Mouse (Mus musculus): ENCODE measurements around the gene Aar2. TPM values are rescaled to one million over a fixed set of nuclear protein-coding genes. Genes with fewer than 3 reads are reported as not detected.

Gene Aar2
- polyA plus RNA-seq, 1 experiment, result 16.4 TPM

DNA sequence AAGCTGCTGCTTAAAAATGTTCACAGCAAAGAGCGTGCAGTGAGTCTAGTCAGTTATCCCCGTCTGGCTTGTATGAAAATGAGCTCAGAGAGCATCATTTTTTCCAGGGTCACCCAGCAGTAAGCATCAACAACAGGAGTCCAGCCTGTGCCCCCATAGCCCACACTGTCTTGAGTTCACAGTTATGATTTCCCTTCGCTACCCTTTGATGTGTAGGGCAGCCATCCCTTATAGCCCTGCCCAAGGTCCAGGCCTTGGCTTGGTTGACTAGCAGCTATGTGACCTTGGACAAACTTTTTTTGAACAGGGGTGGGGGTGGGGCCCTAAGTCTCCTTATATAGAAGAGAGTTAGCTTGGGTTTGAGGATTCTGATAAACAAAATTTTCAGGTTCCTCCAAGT is 21.9 kb downstream of the Aar2 start:
- TF ChIP-seq POLR2A (IDR thresholded peaks at IDR 0.05; ENCODE audit: insufficient read depth, low read length), result no peak
- no peak for TF ChIP-seq CTCF (IDR thresholded peaks at IDR 0.05; ENCODE audit: low read depth, low read length)
- no peak for TF ChIP-seq EP300 (IDR thresholded peaks at IDR 0.05; ENCODE audit: insufficient read depth, low read depth, low read length)
- H3K27ac ChIP-seq (ENCODE audit: insufficient read depth, low read length), result no peak overlapping the region
- H3K9me3 ChIP-seq (replicated peaks; ENCODE audit: control insufficient read depth, insufficient read depth, low read length, poor library complexity, severe bottlenecking), result no peaks in the 10 kb centered on the region
- H3K4me3 ChIP-seq (ENCODE audit: low read depth, low read length), result no peak overlapping the region
- H3K9ac ChIP-seq (ENCODE audit: low read depth, poor library complexity, severe bottlenecking), result no peak overlapping the region
- no peaks in the 10 kb centered on the region for H3K4me1 ChIP-seq (ENCODE audit: control insufficient read depth, insufficient read depth, low read length)
- peaks cover 18% of the 10 kb centered on the region for H3K36me3 ChIP-seq (ENCODE audit: control insufficient read depth, insufficient read depth, low read length, poor library complexity, severe bottlenecking)
- H3K27me3 ChIP-seq (ENCODE audit: control insufficient read depth, insufficient read depth, low read length, poor library complexity, severe bottlenecking), result no peaks in the 10 kb centered on the region

GRCm38 (mm10) chr2:156571521-156571920 is 24.1 kb downstream of the Aar2 start:
- H3K27ac ChIP-seq (ENCODE audit: insufficient read depth, low read length), result no peak overlapping the region
- no peak for TF ChIP-seq CTCF (IDR thresholded peaks at IDR 0.05; ENCODE audit: low read depth, low read length)
- no peak for TF ChIP-seq POLR2A (IDR thresholded peaks at IDR 0.05; ENCODE audit: insufficient read depth, low read length)
- no peak for TF ChIP-seq EP300 (IDR thresholded peaks at IDR 0.05; ENCODE audit: insufficient read depth, low read depth, low read length)
- H3K4me3 ChIP-seq (ENCODE audit: low read depth, low read length), result no peak overlapping the region
- no peaks in the 10 kb centered on the region for H3K4me1 ChIP-seq (ENCODE audit: control insufficient read depth, insufficient read depth, low read length)
- no peak overlapping the region for H3K9ac ChIP-seq (ENCODE audit: low read depth, poor library complexity, severe bottlenecking)
- peaks cover 16% of the 10 kb centered on the region for H3K36me3 ChIP-seq (ENCODE audit: control insufficient read depth, insufficient read depth, low read length, poor library complexity, severe bottlenecking)
- H3K27me3 ChIP-seq (ENCODE audit: control insufficient read depth, insufficient read depth, low read length, poor library complexity, severe bottlenecking), result no peaks in the 10 kb centered on the region
- H3K9me3 ChIP-seq (replicated peaks; ENCODE audit: control insufficient read depth, insufficient read depth, low read length, poor library complexity, severe bottlenecking), result no peaks in the 10 kb centered on the region

GRCm38 (mm10) chr2:156576850-156577587 is 29.6 kb downstream of the Aar2 start:
- Histone ChIP-seq H3K9ac (ENCODE audit: low read depth, poor library complexity, severe bottlenecking) (no peak overlapping the region), H3K9me3 (replicated peaks; ENCODE audit: control insufficient read depth, insufficient read depth, low read length, poor library complexity, severe bottlenecking) (no peaks in the 10 kb centered on the region), H3K36me3 (ENCODE audit: control insufficient read depth, insufficient read depth, low read length, poor library complexity, severe bottlenecking) (no peaks in the 10 kb centered on the region), H3K27ac (ENCODE audit: insufficient read depth, low read length) (no peak overlapping the region), H3K4me1 (ENCODE audit: control insufficient read depth, insufficient read depth, low read length) (no peaks in the 10 kb centered on the region), H3K27me3 (ENCODE audit: control insufficient read depth, insufficient read depth, low read length, poor library complexity, severe bottlenecking) (no peaks in the 10 kb centered on the region), H3K4me3 (ENCODE audit: low read depth, low read length) (no peak overlapping the region)
- no peak for TF ChIP-seq CTCF (IDR thresholded peaks at IDR 0.05; ENCODE audit: low read depth, low read length)
- TF ChIP-seq POLR2A (IDR thresholded peaks at IDR 0.05; ENCODE audit: insufficient read depth, low read length), result no peak
- no peak for TF ChIP-seq EP300 (IDR thresholded peaks at IDR 0.05; ENCODE audit: insufficient read depth, low read depth, low read length)

DNA sequence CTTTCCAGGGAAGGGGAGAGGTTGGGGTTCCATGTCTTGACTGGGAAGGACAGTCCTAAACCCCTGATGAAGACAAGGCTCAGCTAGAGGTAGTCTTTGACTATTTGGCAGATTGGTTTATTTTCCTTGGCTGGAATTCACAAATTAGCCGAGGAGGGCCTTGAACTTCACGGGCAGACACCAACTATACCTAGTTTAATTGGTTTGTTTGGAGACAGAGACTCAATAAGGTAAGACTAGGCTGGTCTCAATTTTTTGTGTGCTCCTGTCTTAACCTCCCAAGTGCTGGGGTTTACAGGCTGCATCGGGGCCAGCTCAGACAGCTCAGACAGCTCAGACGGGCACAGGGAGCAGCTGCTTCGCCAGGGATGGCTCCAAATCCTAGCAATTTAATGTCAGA is 33.1 kb downstream of the Aar2 start:
- no peaks in the 10 kb centered on the region for H3K9me3 ChIP-seq (replicated peaks; ENCODE audit: control insufficient read depth, insufficient read depth, low read length, poor library complexity, severe bottlenecking)
- H3K4me3 ChIP-seq (ENCODE audit: low read depth, low read length), result no peak overlapping the region
- H3K27me3 ChIP-seq (ENCODE audit: control insufficient read depth, insufficient read depth, low read length, poor library complexity, severe bottlenecking), result no peaks in the 10 kb centered on the region
- H3K36me3 ChIP-seq (ENCODE audit: control insufficient read depth, insufficient read depth, low read length, poor library complexity, severe bottlenecking), result no peaks in the 10 kb centered on the region
- no peak overlapping the region for H3K27ac ChIP-seq (ENCODE audit: insufficient read depth, low read length)
- H3K9ac ChIP-seq (ENCODE audit: low read depth, poor library complexity, severe bottlenecking), result no peak overlapping the region
- no peaks in the 10 kb centered on the region for H3K4me1 ChIP-seq (ENCODE audit: control insufficient read depth, insufficient read depth, low read length)
- TF ChIP-seq CTCF (IDR thresholded peaks at IDR 0.05; ENCODE audit: low read depth, low read length) (no peak), POLR2A (IDR thresholded peaks at IDR 0.05; ENCODE audit: insufficient read depth, low read length) (no peak), EP300 (IDR thresholded peaks at IDR 0.05; ENCODE audit: insufficient read depth, low read depth, low read length) (no peak)

DNA sequence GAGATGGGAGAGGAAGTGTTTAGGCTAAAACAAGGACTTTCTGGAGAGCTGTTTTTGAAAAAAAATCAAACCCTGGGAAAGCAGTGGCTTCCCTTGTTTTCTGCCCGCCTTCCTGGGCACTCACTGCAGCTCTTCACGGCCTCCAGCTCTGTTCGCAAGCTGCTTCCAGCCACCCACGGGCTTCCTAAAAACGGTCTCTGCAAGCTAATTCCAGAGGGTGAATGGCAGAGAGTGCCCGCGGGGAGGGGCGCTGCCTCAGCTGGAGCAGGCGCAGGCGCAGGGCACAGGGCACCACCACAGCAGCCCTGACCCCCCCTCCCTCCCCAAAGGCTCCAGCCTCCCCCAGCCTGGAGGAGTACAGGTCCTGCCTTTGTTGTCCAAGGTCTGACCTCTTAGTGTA is 33.9 kb downstream of the Aar2 start:
- Histone ChIP-seq H3K9me3 (replicated peaks; ENCODE audit: control insufficient read depth, insufficient read depth, low read length, poor library complexity, severe bottlenecking) (no peaks in the 10 kb centered on the region), H3K4me1 (ENCODE audit: control insufficient read depth, insufficient read depth, low read length) (no peaks in the 10 kb centered on the region), H3K36me3 (ENCODE audit: control insufficient read depth, insufficient read depth, low read length, poor library complexity, severe bottlenecking) (no peaks in the 10 kb centered on the region), H3K27me3 (ENCODE audit: control insufficient read depth, insufficient read depth, low read length, poor library complexity, severe bottlenecking) (no peaks in the 10 kb centered on the region), H3K9ac (ENCODE audit: low read depth, poor library complexity, severe bottlenecking) (no peak overlapping the region), H3K27ac (ENCODE audit: insufficient read depth, low read length) (no peak overlapping the region), H3K4me3 (ENCODE audit: low read depth, low read length) (no peak overlapping the region)
- no peak for TF ChIP-seq EP300 (IDR thresholded peaks at IDR 0.05; ENCODE audit: insufficient read depth, low read depth, low read length)

DNA sequence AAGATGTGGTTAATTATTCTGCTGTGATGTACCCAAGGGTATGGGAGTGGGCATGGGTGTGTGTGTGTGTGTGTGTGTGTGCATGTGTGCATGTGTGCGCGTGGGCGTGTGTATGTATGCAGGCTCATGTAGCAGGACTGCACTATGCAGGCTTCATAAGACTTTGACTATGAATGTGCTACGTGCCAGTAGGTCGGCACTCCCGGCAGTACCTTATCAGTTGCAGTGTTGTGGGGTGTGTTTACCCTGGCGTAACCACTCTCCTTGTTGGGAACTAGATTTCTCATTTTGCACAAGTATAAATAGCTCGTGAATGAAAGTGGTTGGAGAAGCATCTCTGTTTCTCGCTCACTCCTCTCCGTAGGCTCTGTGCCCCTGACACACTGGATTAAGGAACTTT is 35.5 kb downstream of the Aar2 start:
- TF ChIP-seq EP300 (IDR thresholded peaks at IDR 0.05; ENCODE audit: insufficient read depth, low read depth, low read length), result no peak
- TF ChIP-seq POLR2A (IDR thresholded peaks at IDR 0.05; ENCODE audit: insufficient read depth, low read length), result no peak
- no peak for TF ChIP-seq CTCF (IDR thresholded peaks at IDR 0.05; ENCODE audit: low read depth, low read length)
- Histone ChIP-seq H3K36me3 (ENCODE audit: control insufficient read depth, insufficient read depth, low read length, poor library complexity, severe bottlenecking) (no peaks in the 10 kb centered on the region), H3K9me3 (replicated peaks; ENCODE audit: control insufficient read depth, insufficient read depth, low read length, poor library complexity, severe bottlenecking) (no peaks in the 10 kb centered on the region), H3K4me3 (ENCODE audit: low read depth, low read length) (no peak overlapping the region), H3K27ac (ENCODE audit: insufficient read depth, low read length) (no peak overlapping the region), H3K9ac (ENCODE audit: low read depth, poor library complexity, severe bottlenecking) (no peak overlapping the region), H3K27me3 (ENCODE audit: control insufficient read depth, insufficient read depth, low read length, poor library complexity, severe bottlenecking) (no peaks in the 10 kb centered on the region), H3K4me1 (ENCODE audit: control insufficient read depth, insufficient read depth, low read length) (no peaks in the 10 kb centered on the region)
